Mouse (Mus musculus): ENCODE results near the gene Fhl5. TPM values are rescaled to one million over a fixed set of nuclear protein-coding genes. Genes with fewer than 3 reads are reported as not detected.
"Not testable (repeated sequence)": the region's sequence is repeated elsewhere in the genome, so short reads cannot be mapped to it uniquely, and the experiment has no call there.

Fhl5 gene
- polyA plus RNA-seq, 1 experiment from 2014 or later: 0.20 TPM

- H3K9ac ChIP-seq (ENCODE audit: low read depth, low read length); H3K4me1 ChIP-seq (ENCODE audit: control insufficient read depth, insufficient read depth, low read length); H3K27me3 ChIP-seq (replicated peaks; ENCODE audit: control insufficient read depth, insufficient read depth, low read length); H3K27ac ChIP-seq (ENCODE audit: low read length); H3K36me3 ChIP-seq (ENCODE audit: control insufficient read depth, insufficient read depth, low read length); H3K9me3 ChIP-seq (ENCODE audit: control insufficient read depth, low read length); H3K4me2 ChIP-seq (ENCODE audit: low read depth, low read length); H3K4me3 ChIP-seq (ENCODE audit: low read length); ATAC-seq: not testable (repeated sequence)
- 89% methylated on average over 1 of the region's 1 CpGs for WGBS
Measured at GRCm38 (mm10) chr4:25233767-25234166, 8.9 kb downstream of the Fhl5 start.

GRCm38 (mm10) chr4:25232546-25232945, 10.1 kb downstream of the Fhl5 start:
- H3K9me3 ChIP-seq (ENCODE audit: control insufficient read depth, low read length): no peaks in the 10 kb centered on the region
- WGBS: 88% methylated on average over 3 of the region's 3 CpGs
- H3K36me3 ChIP-seq (ENCODE audit: control insufficient read depth, insufficient read depth, low read length): no peaks in the 10 kb centered on the region
- no peaks in the 10 kb centered on the region for H3K4me1 ChIP-seq (ENCODE audit: control insufficient read depth, insufficient read depth, low read length)
- H3K27me3 ChIP-seq (replicated peaks; ENCODE audit: control insufficient read depth, insufficient read depth, low read length): no peaks in the 10 kb centered on the region
- ATAC-seq: no peak
- no peak overlapping the region for H3K4me3 ChIP-seq (ENCODE audit: low read length)
- no peak overlapping the region for H3K4me2 ChIP-seq (ENCODE audit: low read depth, low read length)
- no peak overlapping the region for H3K9ac ChIP-seq (ENCODE audit: low read depth, low read length)
- no peak overlapping the region for H3K27ac ChIP-seq (ENCODE audit: low read length)

GRCm38 (mm10) chr4:25227527-25227926, 15.1 kb downstream of the Fhl5 start:
- Histone ChIP-seq H3K27me3 (replicated peaks; ENCODE audit: control insufficient read depth, insufficient read depth, low read length) (no peaks in the 10 kb centered on the region), H3K4me1 (ENCODE audit: control insufficient read depth, insufficient read depth, low read length) (no peaks in the 10 kb centered on the region), H3K9ac (ENCODE audit: low read depth, low read length) (no peak overlapping the region), H3K9me3 (ENCODE audit: control insufficient read depth, low read length) (no peaks in the 10 kb centered on the region), H3K4me3 (ENCODE audit: low read length) (no peak overlapping the region), H3K27ac (ENCODE audit: low read length) (no peak overlapping the region), H3K4me2 (ENCODE audit: low read depth, low read length) (no peak overlapping the region), H3K36me3 (ENCODE audit: control insufficient read depth, insufficient read depth, low read length) (no peaks in the 10 kb centered on the region)
- 30% methylated on average over 1 of the region's 1 CpGs for WGBS
- no peak for ATAC-seq

GRCm38 (mm10) chr4:25221927-25222326, 20.7 kb downstream of the Fhl5 start:
- no peak overlapping the region for H3K4me2 ChIP-seq (ENCODE audit: low read depth, low read length)
- H3K9me3 ChIP-seq (ENCODE audit: control insufficient read depth, low read length): no peaks in the 10 kb centered on the region
- no peaks in the 10 kb centered on the region for H3K4me1 ChIP-seq (ENCODE audit: control insufficient read depth, insufficient read depth, low read length)
- no peak overlapping the region for H3K4me3 ChIP-seq (ENCODE audit: low read length)
- no peak for ATAC-seq
- H3K27ac ChIP-seq (ENCODE audit: low read length): no peak overlapping the region
- no peak overlapping the region for H3K9ac ChIP-seq (ENCODE audit: low read depth, low read length)
- no peaks in the 10 kb centered on the region for H3K36me3 ChIP-seq (ENCODE audit: control insufficient read depth, insufficient read depth, low read length)
- H3K27me3 ChIP-seq (replicated peaks; ENCODE audit: control insufficient read depth, insufficient read depth, low read length): no peaks in the 10 kb centered on the region

GRCm38 (mm10) chr4:25213451-25213850, 29.2 kb downstream of the Fhl5 start:
- H3K4me1 ChIP-seq (ENCODE audit: control insufficient read depth, insufficient read depth, low read length): no peaks in the 10 kb centered on the region
- 48% methylated on average over 5 of the region's 5 CpGs for WGBS

GRCm38 (mm10) chr4:25206166-25206565, 36.5 kb downstream of the Fhl5 start:
- no peaks in the 10 kb centered on the region for H3K27me3 ChIP-seq (replicated peaks; ENCODE audit: control insufficient read depth, insufficient read depth, low read length)
- no peaks in the 10 kb centered on the region for H3K4me1 ChIP-seq (ENCODE audit: control insufficient read depth, insufficient read depth, low read length)
- H3K4me3 ChIP-seq (ENCODE audit: low read length): no peak overlapping the region
- H3K9me3 ChIP-seq (ENCODE audit: control insufficient read depth, low read length): no peaks in the 10 kb centered on the region
- H3K9ac ChIP-seq (ENCODE audit: low read depth, low read length): no peak overlapping the region
- ATAC-seq: no peak
- H3K4me2 ChIP-seq (ENCODE audit: low read depth, low read length): no peak overlapping the region
- no peaks in the 10 kb centered on the region for H3K36me3 ChIP-seq (ENCODE audit: control insufficient read depth, insufficient read depth, low read length)
- H3K27ac ChIP-seq (ENCODE audit: low read length): no peak overlapping the region
- 82% methylated on average over 4 of the region's 4 CpGs for WGBS

More at GRCm38 (mm10) chr4:25213451-25213850, 29.2 kb downstream of the Fhl5 start:
- Histone ChIP-seq H3K9ac (ENCODE audit: low read depth, low read length) (no peak overlapping the region), H3K27ac (ENCODE audit: low read length) (no peak overlapping the region), H3K4me3 (ENCODE audit: low read length) (no peak overlapping the region), H3K9me3 (ENCODE audit: control insufficient read depth, low read length) (no peaks in the 10 kb centered on the region), H3K4me2 (ENCODE audit: low read depth, low read length) (no peak overlapping the region), H3K27me3 (replicated peaks; ENCODE audit: control insufficient read depth, insufficient read depth, low read length) (no peaks in the 10 kb centered on the region), H3K36me3 (ENCODE audit: control insufficient read depth, insufficient read depth, low read length) (no peaks in the 10 kb centered on the region)
- no peak for ATAC-seq

GRCm38 (mm10) chr4:25197310-25197709, 45.4 kb downstream of the Fhl5 start:
- Histone ChIP-seq H3K27ac (ENCODE audit: low read length) (no peak overlapping the region), H3K36me3 (ENCODE audit: control insufficient read depth, insufficient read depth, low read length) (no peaks in the 10 kb centered on the region), H3K4me2 (ENCODE audit: low read depth, low read length) (no peak overlapping the region), H3K4me3 (ENCODE audit: low read length) (no peak overlapping the region), H3K4me1 (ENCODE audit: control insufficient read depth, insufficient read depth, low read length) (no peaks in the 10 kb centered on the region), H3K9me3 (ENCODE audit: control insufficient read depth, low read length) (no peaks in the 10 kb centered on the region), H3K27me3 (replicated peaks; ENCODE audit: control insufficient read depth, insufficient read depth, low read length) (no peaks in the 10 kb centered on the region), H3K9ac (ENCODE audit: low read depth, low read length) (no peak overlapping the region)
- ATAC-seq: no peak
- WGBS: 51% methylated on average over 1 of the region's 1 CpGs

GRCm38 (mm10) chr4:25179617-25180208, 63.0 kb downstream of the Fhl5 start:
- Histone ChIP-seq H3K36me3 (ENCODE audit: control insufficient read depth, insufficient read depth, low read length) (no peaks in the 10 kb centered on the region), H3K27ac (ENCODE audit: low read length) (no peak overlapping the region), H3K27me3 (replicated peaks; ENCODE audit: control insufficient read depth, insufficient read depth, low read length) (no peaks in the 10 kb centered on the region), H3K4me2 (ENCODE audit: low read depth, low read length) (no peak overlapping the region), H3K4me3 (ENCODE audit: low read length) (no peak overlapping the region), H3K9ac (ENCODE audit: low read depth, low read length) (no peak overlapping the region), H3K4me1 (ENCODE audit: control insufficient read depth, insufficient read depth, low read length) (no peaks in the 10 kb centered on the region), H3K9me3 (ENCODE audit: control insufficient read depth, low read length) (no peaks in the 10 kb centered on the region)
- 66% methylated on average over 4 of the region's 4 CpGs for WGBS
- ATAC-seq: no peak
